Mouse (Mus musculus) heart, adult 2 months (tissue): Measurements from ENCODE around the gene Foxo6.

ENCODE experiments used
- CTCF ChIP-seq: fragments of 200-600 bp; IDR thresholded peaks from 2 replicates; pipeline ENCODE4 v1.8.1; 2022; ENCODE audit warnings: antibody characterized with exemption, mild to moderate bottlenecking, moderate library complexity
- EP300 ChIP-seq: fragments of 200-500 bp; IDR thresholded peaks from 2 replicates; pipeline ENCODE4 v1.6.1; 2011; ENCODE audit warnings: low read depth, low read length, control low read depth; ENCODE audit not compliant: insufficient read depth
- POLR2A ChIP-seq: fragments of 200-500 bp; IDR thresholded peaks from 2 replicates; pipeline ENCODE4 v1.6.1; 2011; ENCODE audit warnings: mild to moderate bottlenecking, low read depth, low read length, control low read depth; ENCODE audit not compliant: insufficient read depth

- TF ChIP-seq EP300, result no peak
- TF ChIP-seq CTCF, result no peak
- TF ChIP-seq POLR2A, result no peak
Measured at GRCm38 (mm10) chr4:120281011-120281410, 6.1 kb downstream of the Foxo6 start.
